Mouse (Mus musculus) neutrophil, adult 65 days (primary cell): ENCODE measurements around the gene Cyp2j12. TPM values are rescaled to one million over a fixed set of nuclear protein-coding genes. Genes with fewer than 3 reads are reported as not detected.

Source experiments
- total RNA-seq: library from RNA; stranded (reverse); gene quantifications from 2 replicates; pipeline ENCODE4 v1.2.4, GENCODE M21; 2023

Gene Cyp2j12
- not detected in 2 replicates for total RNA-seq

GRCm38 (mm10) chr4:96140732-96141467, at the start of gene Cyp2j12:
TSS of gene Cyp2j12 (minus strand) at chr4:96141152.

GRCm38 (mm10) chr4:96077261-96078125, 63.5 kb downstream of the Cyp2j12 start, which contains the start of gene Cyp2j13:
TSS of gene Cyp2j13 (minus strand) at chr4:96077546.

Other genes starting within 250 kb of the Cyp2j12 start
- gene Hook1, start 173.9 kb downstream of the Cyp2j12 start, total RNA-seq, result 2.5 and 3.1 TPM in 2 replicates
- gene Cyp2j13, start 63.6 kb downstream of the Cyp2j12 start, total RNA-seq, result not detected in 2 replicates
- not detected in 2 replicates for gene Cyp2j7, start 95.5 kb upstream of the Cyp2j12 start, total RNA-seq
- gene Cyp2j11, start 207.5 kb upstream of the Cyp2j12 start, total RNA-seq, result not detected in 2 replicates